Mouse (Mus musculus): Measurements from ENCODE around the gene Ccdc185.

DNA sequence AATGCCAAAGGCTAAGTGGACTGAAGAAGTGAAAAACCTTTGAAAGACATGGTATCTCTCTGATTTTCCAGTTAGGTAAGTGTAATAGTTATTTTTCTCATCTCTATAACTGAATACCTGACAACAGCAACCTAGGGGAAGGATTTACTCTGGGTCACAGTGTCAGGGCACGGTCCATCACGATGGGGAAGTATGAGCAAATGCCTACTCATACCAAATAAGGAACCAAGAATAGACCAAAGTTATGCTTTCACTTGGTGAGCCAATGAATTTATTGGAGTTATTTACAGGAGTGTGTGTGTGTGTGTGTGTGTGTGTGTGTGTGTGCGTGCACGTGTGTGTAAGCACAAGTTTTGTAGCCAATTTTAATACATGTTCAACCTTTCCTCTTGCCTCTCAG, 41.5 kb downstream of the Ccdc185 start:
- TF ChIP-seq CTCF (IDR thresholded peaks at IDR 0.05; ENCODE audit: low read depth) (no peak), EP300 (optimal IDR thresholded peaks at IDR 0.05) (no peak)
